Mouse (Mus musculus) myocyte (in vitro differentiated cells): ENCODE results near the gene Rassf3.

Experiments used
- E2F4 ChIP-seq: IDR thresholded peaks from one replicate; pipeline ENCODE4 v1.6.1; 2011; ENCODE audit warnings: mild to moderate bottlenecking, control low read depth, moderate library complexity; ENCODE audit not compliant: insufficient read depth
- MAX ChIP-seq: IDR thresholded peaks from one replicate; pipeline ENCODE4 v1.6.1; 2011; ENCODE audit warnings: low read depth, mild to moderate bottlenecking, control low read depth
- MYOG ChIP-seq, 3 experiments: IDR thresholded peaks; one replicate each; pipeline ENCODE4 v1.6.1; 2011; ENCODE audit warnings: control low read depth in 2 of 3, low read depth in 2 of 3, mild to moderate bottlenecking in 2 of 3; ENCODE audit not compliant: insufficient read length in 2 of 3, control insufficient read depth in 1 of 3, insufficient read depth in 1 of 3
- POLR2A ChIP-seq: IDR thresholded peaks from one replicate; pipeline ENCODE4 v1.6.1; 2011; ENCODE audit warnings: low read depth, mild to moderate bottlenecking, control low read depth, moderate library complexity; ENCODE audit not compliant: insufficient read length
- POLR2AphosphoS2 ChIP-seq: IDR thresholded peaks from one replicate; pipeline ENCODE4 v1.6.1; 2011; ENCODE audit warnings: low read depth, control low read depth; ENCODE audit not compliant: insufficient read length
- REST ChIP-seq: IDR thresholded peaks from one replicate; pipeline ENCODE4 v1.6.1; 2011; ENCODE audit warnings: mild to moderate bottlenecking, control low read depth, moderate library complexity; ENCODE audit not compliant: insufficient read depth, insufficient read length
- SRF ChIP-seq: IDR thresholded peaks from one replicate; pipeline ENCODE4 v1.6.1; 2011; ENCODE audit warnings: low read depth; ENCODE audit not compliant: control insufficient read depth, insufficient read length

GRCm38 (mm10) chr10:121458408-121458807, 17.7 kb downstream of the Rassf3 start:
- no peak for TF ChIP-seq E2F4
- no peak for TF ChIP-seq POLR2A
- no peak for TF ChIP-seq POLR2AphosphoS2
- no peak for TF ChIP-seq MYOG (IDR thresholded peaks at IDR 0.05; ENCODE audit: control insufficient read depth in 1 of 3, insufficient read depth in 1 of 3, insufficient read length in 2 of 3, low read depth in 2 of 3)
- no peak for TF ChIP-seq SRF
- no peak for TF ChIP-seq REST
- TF ChIP-seq MAX = no peak
